Mouse (Mus musculus) spleen, embryonic (tissue): ENCODE measurements around the gene Macf1.

Experiments used
- CTCF ChIA-PET: fragments of 350-600 bp; sonication (Branson Sonifier 250); formaldehyde crosslinking; loops from one replicate; lab custom pipeline; 2022; lab: Charles Lee

Macf1 gene

GRCm38 (mm10) chr4:123684260-123684659 lies at the start of gene Macf1:
Gene Macf1, minus strand, starts transcription at chr4:123684360.
- CTCF ChIA-PET, result no interaction called here

- CTCF ChIA-PET, result no interaction called here
Observed at GRCm38 (mm10) chr4:123733532-123733931, 49.4 kb upstream of the Macf1 start.

- CTCF ChIA-PET, result no interaction called here
Observed at GRCm38 (mm10) chr4:123732921-123733320, 48.8 kb upstream of the Macf1 start.

- CTCF ChIA-PET, result interaction anchor here (0.5 kb wide), 1 partner anchor 494 kb away, joined by 3 read pairs; no protein-coding TSS in a partner anchor
Observed at GRCm38 (mm10) chr4:123732163-123732910, 48.2 kb upstream of the Macf1 start.

DNA sequence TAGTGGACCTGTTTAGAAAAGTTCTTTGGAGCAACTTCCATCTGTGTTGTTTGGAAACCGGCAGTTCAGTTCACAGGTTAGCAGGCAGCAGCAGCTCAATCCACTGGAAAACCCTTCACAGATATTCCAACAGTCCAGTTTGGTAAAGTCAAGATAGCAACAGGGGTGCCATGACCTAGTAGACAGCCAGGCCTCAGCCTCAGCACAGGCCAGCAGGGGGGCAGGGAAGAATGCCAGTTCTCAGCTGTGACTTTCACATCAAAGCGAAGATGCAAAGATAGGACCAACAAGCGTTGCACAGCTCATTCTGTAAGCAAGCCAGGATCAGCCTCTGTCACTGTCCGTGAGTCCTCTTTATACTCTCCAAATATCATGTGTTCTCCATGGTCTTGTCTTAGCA lies 37.6 kb upstream of the Macf1 start:
- CTCF ChIA-PET, result no interaction called here

GRCm38 (mm10) chr4:123718434-123718780 lies 34.2 kb upstream of the Macf1 start:
- CTCF ChIA-PET, result interaction anchor here (0.7 kb wide), 1 partner anchor 62 kb away, joined by 3 read pairs; no protein-coding TSS in a partner anchor

- CTCF ChIA-PET, result interaction anchor here (0.7 kb wide), 1 partner anchor 63 kb away, joined by 3 read pairs; no protein-coding TSS in a partner anchor
Observed at GRCm38 (mm10) chr4:123717574-123718433, 33.6 kb upstream of the Macf1 start, which contains the start of gene Ndufs5. Gene Ndufs5, minus strand, starts transcription at chr4:123718202.

DNA sequence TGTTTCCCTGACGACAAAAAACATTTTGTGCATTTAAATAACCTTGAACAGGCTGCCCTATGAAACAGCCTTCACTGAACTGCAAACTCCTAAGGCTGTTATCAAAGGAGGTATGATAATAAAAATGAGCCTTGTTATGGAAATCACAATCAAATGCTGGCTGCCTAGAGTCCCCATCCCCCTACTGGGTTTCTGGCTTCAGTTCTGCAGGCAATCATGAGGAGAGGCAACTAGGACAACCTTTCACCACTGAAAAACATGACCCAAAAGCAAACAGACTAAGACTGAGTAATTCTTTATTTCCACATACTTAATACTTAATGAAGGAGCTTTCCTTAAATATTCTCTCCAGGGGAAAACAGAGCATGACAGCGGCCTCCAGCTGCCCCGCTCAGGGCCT lies 28.3 kb upstream of the Macf1 start:
- CTCF ChIA-PET, result no interaction called here

GRCm38 (mm10) chr4:123707340-123707739 lies 23.2 kb upstream of the Macf1 start:
- CTCF ChIA-PET, result no interaction called here

- CTCF ChIA-PET, result no interaction called here
Observed at GRCm38 (mm10) chr4:123705340-123705739, 21.2 kb upstream of the Macf1 start.

DNA sequence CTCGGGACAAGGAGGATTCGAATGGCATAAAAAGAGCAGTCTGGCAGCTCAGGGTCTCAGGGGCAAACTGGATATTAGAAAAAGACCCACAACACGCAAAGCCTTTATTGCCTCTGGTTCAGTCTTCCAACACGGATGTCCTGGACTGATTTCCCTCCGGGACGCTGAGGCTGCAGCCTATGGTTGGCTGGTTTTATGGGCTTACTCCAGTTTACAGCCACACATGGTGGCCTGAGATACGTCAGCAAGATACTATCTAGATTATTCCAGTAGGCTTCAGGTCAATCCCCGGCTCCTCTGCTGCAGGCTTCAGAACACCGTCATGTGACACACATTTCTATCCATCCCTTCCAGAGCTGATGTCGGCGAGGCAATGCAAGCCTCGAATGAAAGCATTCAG lies 9.2 kb upstream of the Macf1 start:
- CTCF ChIA-PET, result no interaction called here

- CTCF ChIA-PET, result no interaction called here
Observed at GRCm38 (mm10) chr4:123692071-123692470, 7.9 kb upstream of the Macf1 start.

DNA sequence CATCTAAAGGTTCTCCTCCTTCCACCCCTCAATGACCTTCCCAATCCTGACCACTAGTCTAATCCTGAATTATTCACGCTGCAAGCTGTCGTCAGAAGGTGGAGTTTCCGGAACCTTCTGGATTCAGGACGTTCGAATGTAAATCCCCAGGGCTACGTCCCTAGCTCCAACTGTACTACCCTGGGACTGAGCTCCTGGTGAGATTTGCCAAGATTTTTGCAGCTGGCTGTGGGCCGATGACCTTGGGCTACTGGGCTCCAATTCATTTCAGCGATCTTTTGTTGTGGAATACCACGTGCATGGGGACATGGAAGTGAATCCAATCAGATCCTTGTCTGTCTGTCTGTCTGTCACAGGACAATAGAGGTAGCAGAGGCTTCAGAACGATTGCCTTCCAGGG lies 6.2 kb upstream of the Macf1 start:
- CTCF ChIA-PET, result no interaction called here

- CTCF ChIA-PET, result no interaction called here
Observed at GRCm38 (mm10) chr4:123687025-123687781, 3.0 kb upstream of the Macf1 start.

GRCm38 (mm10) chr4:123686368-123687024 lies 2.3 kb upstream of the Macf1 start:
- CTCF ChIA-PET, result no interaction called here

- CTCF ChIA-PET, result no interaction called here
Observed at GRCm38 (mm10) chr4:123685506-123686242, 1.5 kb upstream of the Macf1 start.

DNA sequence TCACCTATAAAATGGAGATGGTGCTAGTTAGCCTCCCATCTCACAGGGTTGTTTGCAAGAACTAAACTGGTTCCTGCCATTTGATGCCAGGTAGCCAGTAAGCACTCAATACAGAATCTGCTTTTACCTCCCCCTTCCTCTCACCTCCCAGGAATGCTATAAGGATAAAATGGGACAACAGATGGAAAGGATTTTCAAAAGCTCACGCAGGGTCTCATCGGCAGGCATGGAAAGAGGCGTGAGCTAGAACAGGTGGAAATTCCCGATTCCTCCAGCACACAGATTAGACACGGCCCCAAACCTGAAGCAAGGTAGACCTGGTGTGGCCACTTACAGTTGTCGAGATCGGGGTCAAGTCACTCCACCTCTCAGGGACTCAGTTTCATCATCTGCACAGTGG lies 886 bp upstream of the Macf1 start:
- CTCF ChIA-PET, result no interaction called here

DNA sequence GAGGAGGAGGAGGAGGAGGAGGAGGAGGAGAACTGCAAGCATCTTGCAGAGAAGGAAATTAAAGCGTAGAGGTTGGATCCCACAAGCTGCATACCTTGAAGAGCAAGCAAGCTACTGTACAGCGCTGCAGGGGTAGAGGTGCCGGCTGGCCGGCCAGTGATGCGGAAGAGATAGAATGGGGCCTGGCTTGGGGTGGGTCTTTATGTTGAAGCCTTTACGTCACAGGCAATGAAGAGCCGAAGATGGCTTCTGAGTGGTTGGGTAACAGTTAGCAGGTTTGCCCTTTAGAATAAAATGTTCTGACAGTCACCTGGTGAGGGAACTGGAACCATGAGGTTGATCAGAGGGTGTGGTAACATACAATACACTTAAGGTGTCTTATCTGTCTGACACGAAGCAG lies 1.9 kb downstream of the Macf1 start:
- CTCF ChIA-PET, result no interaction called here

- CTCF ChIA-PET, result no interaction called here
Observed at GRCm38 (mm10) chr4:123680962-123681361, 3.2 kb downstream of the Macf1 start.

- CTCF ChIA-PET, result interaction anchor here (0.6 to 1.2 kb wide), 2 partner anchors 11 to 705 kb away, joined by 3 to 4 read pairs; no protein-coding TSS in a partner anchor
Observed at GRCm38 (mm10) chr4:123677060-123677804, 6.9 kb downstream of the Macf1 start.
